16 mouse cellular contexts compared by ENCODE assay signal in genomic region chr15:103032167-103032566, GRCm38 (mm10). TPM values are rescaled to one million over a fixed set of nuclear protein-coding genes. Genes with fewer than 3 reads are reported as not detected.
DNase-seq lines count a peak whose midpoint lies in the region; ATAC-seq and TF ChIP-seq lines count a peak whose summit lies in the region.
"Had no signal": no experiment of that assay in that cellular context is flagged by ENCODE, and none has a peak within 500 bp of the region (broad histone marks: within the 10 kb centered on the region; RNA-seq: fewer than 3 reads in every experiment).

No protein-coding gene starts in this region.

- no peak for ATAC-seq in midbrain, embryonic 11.5 days (ENCODE audit: low FRiP score)
- ATAC-seq in midbrain, embryonic 16.5 days: no peak
- ATAC-seq in hindbrain, embryonic 12.5 days (ENCODE audit: low FRiP score): no peak
- ATAC-seq in stomach, postnatal 0 days (ENCODE audit: low FRiP score, low TSS enrichment): no peak
- no peak for ATAC-seq in monocyte, adult 5-6 weeks (replicated peaks; ENCODE audit: insufficient number of reproducible peaks, low FRiP score, low TSS enrichment, poor library complexity, severe bottlenecking)

- H3K4me2 ChIP-seq in midbrain, embryonic 11.5 days: no peak overlapping the region
- no peak overlapping the region for H3K4me2 ChIP-seq in midbrain, embryonic 16.5 days (ENCODE audit: low read length)
- peak overlapping the region; percentile 50 for H3K4me2 ChIP-seq in hindbrain, embryonic 12.5 days (replicated peaks)
- H3K4me2 ChIP-seq in stomach, postnatal 0 days (replicated peaks; ENCODE audit: low read depth): no peak overlapping the region
- H3K4me2 ChIP-seq: heart, embryonic 12.5 days had no signal

- TF ChIP-seq EP300 in stomach, postnatal 0 days (optimal IDR thresholded peaks at IDR 0.05): no peak

- H3K9ac ChIP-seq in midbrain, embryonic 11.5 days (ENCODE audit: low read length): no peak overlapping the region
- no peak overlapping the region for H3K9ac ChIP-seq in midbrain, embryonic 16.5 days (ENCODE audit: low read depth, low read length)
- peak overlapping the region; percentile 23; the same call in 1 of the 2 replicates for H3K9ac ChIP-seq in hindbrain, embryonic 12.5 days
- H3K9ac ChIP-seq in stomach, postnatal 0 days (ENCODE audit: low read length): no peak overlapping the region
- H3K9ac ChIP-seq: heart, embryonic 12.5 days had no signal

- no peaks in the 10 kb centered on the region for H3K9me3 ChIP-seq in midbrain, embryonic 11.5 days (ENCODE audit: control insufficient read depth, low read length)
- H3K9me3 ChIP-seq in midbrain, embryonic 16.5 days (replicated peaks; ENCODE audit: control insufficient read depth, low read length, poor library complexity, severe bottlenecking): no peaks in the 10 kb centered on the region
- no peaks in the 10 kb centered on the region for H3K9me3 ChIP-seq in hindbrain, embryonic 12.5 days (replicated peaks)
- no peaks in the 10 kb centered on the region for H3K9me3 ChIP-seq in stomach, postnatal 0 days (ENCODE audit: control insufficient read depth, low read length)
- H3K9me3 ChIP-seq: heart, embryonic 12.5 days; limb, embryonic 13.5 days had no signal

- DNase-seq in midbrain, embryonic 11.5 days (ENCODE audit: low spot score, missing footprints): peak; percentile 84
- DNase-seq in neural tube, embryonic 10.5 days (ENCODE audit: extremely low spot score, low spot score): peak; percentile 61
- DNase-seq in stomach, postnatal 0 days (ENCODE audit: low spot score): no peak
- DNase-seq in urinary bladder, postnatal 14 days (ENCODE audit: low spot score): no peak
- no peak for DNase-seq in right cerebral cortex, postnatal 10 days (ENCODE audit: low spot score in 2 of 2)
- DNase-seq: adrenal gland, postnatal 25 days; cerebellum, postnatal 25 days; gastrocnemius, postnatal 25 days had no signal

- no peak overlapping the region for H3K27ac ChIP-seq in midbrain, embryonic 11.5 days (ENCODE audit: low read depth, low read length)
- H3K27ac ChIP-seq in midbrain, embryonic 16.5 days (ENCODE audit: low read length): no peak overlapping the region
- H3K27ac ChIP-seq in hindbrain, embryonic 12.5 days: peak overlapping the region; percentile 83
- peak overlapping the region; percentile 49; the same call in 1 of the 2 replicates for H3K27ac ChIP-seq in stomach, postnatal 0 days (replicated peaks)
- H3K27ac ChIP-seq: limb, embryonic 13.5 days had no signal

- no CpG with 5 or more reads among the region's 3 CpGs for WGBS in midbrain, embryonic 11.5 days
- WGBS in midbrain, embryonic 16.5 days: 0% methylated on average over 2 of the region's 3 CpGs
- no CpG with 5 or more reads among the region's 3 CpGs for WGBS in hindbrain, embryonic 12.5 days
- no CpG with 5 or more reads among the region's 3 CpGs for WGBS in stomach, postnatal 0 days

- no peaks in the 10 kb centered on the region for H3K4me1 ChIP-seq in midbrain, embryonic 11.5 days (ENCODE audit: control insufficient read depth, insufficient read depth, low read length)
- no peaks in the 10 kb centered on the region for H3K4me1 ChIP-seq in midbrain, embryonic 16.5 days (ENCODE audit: control insufficient read depth, insufficient read depth, low read length)
- peaks cover 6% of the 10 kb centered on the region for H3K4me1 ChIP-seq in hindbrain, embryonic 12.5 days
- H3K4me1 ChIP-seq in stomach, postnatal 0 days (replicated peaks; ENCODE audit: control insufficient read depth, insufficient read depth): no peaks in the 10 kb centered on the region

- H3K36me3 ChIP-seq in midbrain, embryonic 11.5 days (ENCODE audit: control insufficient read depth, insufficient read depth, low read length): no peaks in the 10 kb centered on the region
- H3K36me3 ChIP-seq in midbrain, embryonic 16.5 days (ENCODE audit: control insufficient read depth, insufficient read depth, low read length): no peaks in the 10 kb centered on the region
- no peaks in the 10 kb centered on the region for H3K36me3 ChIP-seq in hindbrain, embryonic 12.5 days
- no peaks in the 10 kb centered on the region for H3K36me3 ChIP-seq in stomach, postnatal 0 days (ENCODE audit: control insufficient read depth, insufficient read depth, low read length)
- H3K36me3 ChIP-seq: heart, embryonic 12.5 days; limb, embryonic 13.5 days had no signal

- H3K27me3 ChIP-seq in midbrain, embryonic 11.5 days (ENCODE audit: control insufficient read depth, insufficient read depth, low read length): peaks cover 98% of the 10 kb centered on the region
- peaks cover 85% of the 10 kb centered on the region for H3K27me3 ChIP-seq in midbrain, embryonic 16.5 days (ENCODE audit: control insufficient read depth, insufficient read depth, low read depth, low read length)
- H3K27me3 ChIP-seq in hindbrain, embryonic 12.5 days: peaks cover 99% of the 10 kb centered on the region
- no peaks in the 10 kb centered on the region for H3K27me3 ChIP-seq in stomach, postnatal 0 days (ENCODE audit: control insufficient read depth, insufficient read depth, low read length)

- H3K4me3 ChIP-seq in midbrain, embryonic 11.5 days (ENCODE audit: low read depth, low read length): no peak overlapping the region
- H3K4me3 ChIP-seq in midbrain, embryonic 16.5 days (ENCODE audit: low read depth, low read length): no peak overlapping the region
- H3K4me3 ChIP-seq in hindbrain, embryonic 12.5 days: peak overlapping the region; percentile 11; the same call in 1 of the 2 replicates
- H3K4me3 ChIP-seq in stomach, postnatal 0 days (ENCODE audit: low read depth, low read length): no peak overlapping the region
- H3K4me3 ChIP-seq: heart, embryonic 12.5 days; limb, embryonic 13.5 days had no signal

- TF ChIP-seq CTCF in stomach, postnatal 0 days (IDR thresholded peaks at IDR 0.05; ENCODE audit: low read depth): no peak

RNA-seq across cellular contexts. Expression of gene Hoxc4, which starts 13.4 kb away (rescaled TPM):
- not detected in 2 replicates for polyA plus RNA-seq in midbrain, embryonic 11.5 days (2014; fragmentation: Nextera tagmentation; extraction: Ambion mirVana)
- not detected in 2 replicates for polyA plus RNA-seq in midbrain, embryonic 16.5 days (2015; fragmentation: Nextera tagmentation; extraction: Ambion mirVana)
- 34.5 and 59.6 TPM in 2 replicates for polyA plus RNA-seq in hindbrain, embryonic 12.5 days (2016; fragmentation: Nextera tagmentation; extraction: Ambion mirVana)
- 9.6 and 10.4 TPM in 2 replicates for polyA plus RNA-seq in stomach, postnatal 0 days (2015; fragmentation: Nextera tagmentation; extraction: Ambion mirVana)
- total RNA-seq in monocyte, adult 5-6 weeks (2017): 0.57 TPM in 1 of 3 replicates, not detected in the others
- total RNA-seq: left cerebral cortex, adult 18-20 months had no signal

RNA-seq across cellular contexts. Expression of gene Hoxc6, which starts 34.1 kb away (rescaled TPM):
- not detected in 2 replicates for polyA plus RNA-seq in midbrain, embryonic 11.5 days (2014; fragmentation: Nextera tagmentation; extraction: Ambion mirVana)
- not detected in 2 replicates for polyA plus RNA-seq in midbrain, embryonic 16.5 days (2015; fragmentation: Nextera tagmentation; extraction: Ambion mirVana)
- 2.1 and 2.3 TPM in 2 replicates for polyA plus RNA-seq in hindbrain, embryonic 12.5 days (2016; fragmentation: Nextera tagmentation; extraction: Ambion mirVana)
- polyA plus RNA-seq in stomach, postnatal 0 days (2015; fragmentation: Nextera tagmentation; extraction: Ambion mirVana): 3.3 and 4.9 TPM in 2 replicates
- total RNA-seq in monocyte, adult 5-6 weeks (2017): not detected in 3 replicates
- total RNA-seq: hematopoietic stem cell, adult 5-6 weeks; left cerebral cortex, adult 18-20 months had no signal
- polyA plus RNA-seq: liver, embryonic 16.5 days had no signal

RNA-seq across cellular contexts. Expression of gene Hoxc8, which starts 41.8 kb away (rescaled TPM):
- polyA plus RNA-seq in midbrain, embryonic 11.5 days (2014; fragmentation: Nextera tagmentation; extraction: Ambion mirVana): not detected in 2 replicates
- not detected in 2 replicates for polyA plus RNA-seq in midbrain, embryonic 16.5 days (2015; fragmentation: Nextera tagmentation; extraction: Ambion mirVana)
- polyA plus RNA-seq in hindbrain, embryonic 12.5 days (2016; fragmentation: Nextera tagmentation; extraction: Ambion mirVana): not detected in 2 replicates
- 7.1 and 7.3 TPM in 2 replicates for polyA plus RNA-seq in stomach, postnatal 0 days (2015; fragmentation: Nextera tagmentation; extraction: Ambion mirVana)
- total RNA-seq in monocyte, adult 5-6 weeks (2017): not detected in 3 replicates
- total RNA-seq: hematopoietic stem cell, adult 5-6 weeks; left cerebral cortex, adult 18-20 months had no signal
- polyA plus RNA-seq: liver, embryonic 16.5 days had no signal

RNA-seq across cellular contexts. Expression of gene Hoxc9, which starts 55.9 kb away (rescaled TPM):
- not detected in 2 replicates for polyA plus RNA-seq in midbrain, embryonic 11.5 days (2014; fragmentation: Nextera tagmentation; extraction: Ambion mirVana)
- polyA plus RNA-seq in midbrain, embryonic 16.5 days (2015; fragmentation: Nextera tagmentation; extraction: Ambion mirVana): not detected in 2 replicates
- polyA plus RNA-seq in hindbrain, embryonic 12.5 days (2016; fragmentation: Nextera tagmentation; extraction: Ambion mirVana): not detected in 2 replicates
- polyA plus RNA-seq in stomach, postnatal 0 days (2015; fragmentation: Nextera tagmentation; extraction: Ambion mirVana): not detected in 2 replicates
- total RNA-seq in monocyte, adult 5-6 weeks (2017): not detected in 3 replicates
- total RNA-seq: hematopoietic stem cell, adult 5-6 weeks; left cerebral cortex, adult 18-20 months had no signal
- polyA plus RNA-seq: heart, embryonic 12.5 days; liver, embryonic 16.5 days had no signal

Comparison
In these comparisons a context has a peak if more than half of its experiments do, and no peak if none do; other contexts are left out.
1. DNase-seq: peak in midbrain, embryonic 11.5 days (single experiment) and neural tube, embryonic 10.5 days (single experiment); none in stomach, postnatal 0 days (single experiment), urinary bladder, postnatal 14 days (single experiment) and right cerebral cortex, postnatal 10 days (0 of 2).
2. H3K27ac ChIP-seq: peak in hindbrain, embryonic 12.5 days (single experiment) and stomach, postnatal 0 days (single experiment); none in midbrain, embryonic 11.5 days (single experiment) and midbrain, embryonic 16.5 days (single experiment).